Mouse (Mus musculus) liver, embryonic 12.5 days (tissue): ENCODE data around the gene Pald1. TPM values are rescaled to one million over a fixed set of nuclear protein-coding genes. Genes with fewer than 3 reads are reported as not detected.

Source experiments
- ATAC-seq: fragments of 200-750 bp; cut with Nextera tagmentation; 2 replicates; pipeline ENCODE4 v1.8.0; 2017; ENCODE audit warnings: moderate number of reproducible peaks, mild to moderate bottlenecking, moderate library complexity
- H3K27ac ChIP-seq: fragments of 300-500 bp; sonication (generic); 2 replicates; pipeline ENCODE4 v1.5.1; 2016; ENCODE audit warnings: mild to moderate bottlenecking
- H3K27me3 ChIP-seq: fragments of 300-500 bp; sonication (generic); replicated peaks from 2 replicates; pipeline ENCODE4 v1.6.1; 2016; ENCODE audit warnings: mild to moderate bottlenecking, moderate library complexity
- H3K36me3 ChIP-seq: fragments of 300-500 bp; sonication (generic); 2 replicates; pipeline ENCODE4 v1.6.1; 2016; ENCODE audit warnings: mild to moderate bottlenecking, moderate library complexity
- H3K4me1 ChIP-seq: fragments of 300-500 bp; sonication (generic); 2 replicates; pipeline ENCODE4 v1.6.1; 2016
- H3K4me2 ChIP-seq: fragments of 300-500 bp; sonication (generic); 2 replicates; pipeline ENCODE4 v1.6.1; 2016; ENCODE audit warnings: mild to moderate bottlenecking, moderate library complexity
- H3K4me3 ChIP-seq: fragments of 300-500 bp; sonication (generic); 2 replicates; pipeline ENCODE4 v1.5.1; 2016; ENCODE audit warnings: mild to moderate bottlenecking, moderate library complexity
- H3K9ac ChIP-seq: fragments of 300-500 bp; sonication (generic); 2 replicates; pipeline ENCODE4 v1.6.1; 2016; ENCODE audit warnings: mild to moderate bottlenecking, moderate library complexity
- H3K9me3 ChIP-seq: fragments of 300-500 bp; sonication (generic); replicated peaks from 2 replicates; pipeline ENCODE4 v1.6.1; 2016; ENCODE audit warnings: mild to moderate bottlenecking, moderate library complexity
- WGBS: fragments of 180-500 bp; shearing (Covaris S2); methylation state at CpG from one replicate; pipeline ENCODE4 v1.1.7; 2016; ENCODE audit not compliant: insufficient replicate concordance; 5-methylcytosine and 5-hydroxymethylcytosine counted together
- polyA plus RNA-seq: library from polyadenylated mRNA; unstranded; fragments of >200 nt; fragmentation: Nextera tagmentation; extraction: Ambion mirVana; gene quantifications from 2 replicates; pipeline ENCODE4 v1.2.1, GENCODE M21; 2016

The Pald1 gene
- 12.1 and 12.4 TPM in 2 replicates for polyA plus RNA-seq

DNA sequence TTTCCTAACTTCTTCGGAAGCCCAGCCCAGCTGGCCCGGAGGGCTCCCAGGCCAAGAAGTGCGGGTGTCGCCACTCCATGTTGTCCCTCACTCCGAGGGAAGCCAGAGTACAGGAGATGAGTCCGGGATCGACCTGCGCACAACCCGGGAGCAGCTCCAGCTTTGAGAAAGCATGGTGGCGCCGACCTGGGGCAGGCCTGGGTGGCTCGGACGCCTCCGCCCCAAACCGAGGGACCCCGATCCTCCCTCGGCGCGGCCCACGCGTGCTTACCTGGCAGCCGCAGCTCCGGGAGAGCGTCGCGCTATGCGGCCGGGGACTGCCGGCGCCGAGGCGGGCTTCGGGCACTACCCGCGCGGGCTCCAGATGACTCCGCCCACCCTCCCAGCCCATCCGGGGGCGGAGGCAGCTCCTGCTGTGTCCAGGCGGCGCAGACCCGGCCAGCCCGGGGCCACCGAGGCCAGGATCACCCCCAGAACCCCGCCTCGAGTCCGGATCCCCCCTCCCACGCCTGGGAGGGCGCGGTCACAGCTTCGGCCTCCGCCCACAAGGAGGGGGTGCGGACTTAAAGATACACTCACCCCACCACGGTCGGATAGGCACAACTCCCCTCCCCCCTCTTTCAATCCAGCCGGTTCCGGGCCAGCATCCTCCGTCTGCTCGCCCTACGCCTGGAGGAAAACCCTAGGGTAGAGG lies at the start of gene Pald1:
Gene Pald1, minus strand, starts transcription at position 510 of the 694 bp plus-strand sequence.
- Histone ChIP-seq H3K27ac (no peak within 1 kb of the TSS), H3K9me3 (no peaks in the 10 kb centered on the region), H3K4me3 (peak within 1 kb of the TSS; percentile 60), H3K27me3 (peaks cover 63% of the 10 kb centered on the region), H3K4me1 (peaks cover 53% of the 10 kb centered on the region), H3K4me2 (peak within 1 kb of the TSS; percentile 89), H3K36me3 (no peaks in the 10 kb centered on the region), H3K9ac (peak within 1 kb of the TSS; percentile 64)
- ATAC-seq: peak; percentile 71
- 0% methylated on average over 60 of the region's 60 CpGs for WGBS

DNA sequence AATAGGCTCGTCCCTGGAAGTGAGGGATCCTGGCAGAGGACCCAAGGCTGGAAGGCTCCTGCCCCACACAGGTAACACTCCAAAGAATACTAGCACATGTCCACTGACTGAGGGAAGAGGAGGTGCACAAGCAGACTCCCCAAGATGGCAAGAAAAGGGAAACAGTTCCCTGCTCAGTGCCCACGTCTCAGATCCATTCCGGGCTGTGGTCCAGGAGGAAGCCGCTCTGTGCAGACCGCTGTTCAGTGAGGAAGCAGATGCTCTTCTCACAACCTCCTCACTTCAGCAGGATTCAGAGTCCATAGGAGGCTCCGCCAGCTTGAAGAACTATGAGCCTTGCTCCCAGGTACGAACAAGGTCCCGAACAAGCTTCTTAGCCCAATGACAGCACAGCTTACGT lies 48.0 kb upstream of the Pald1 start:
- Histone ChIP-seq H3K9ac (no peak overlapping the region), H3K27me3 (no peaks in the 10 kb centered on the region), H3K36me3 (peaks cover 74% of the 10 kb centered on the region), H3K9me3 (no peaks in the 10 kb centered on the region), H3K4me2 (no peak overlapping the region), H3K27ac (no peak overlapping the region), H3K4me1 (no peaks in the 10 kb centered on the region), H3K4me3 (no peak overlapping the region)
- WGBS: 89% methylated on average over 9 of the region's 9 CpGs
- ATAC-seq: no peak

DNA sequence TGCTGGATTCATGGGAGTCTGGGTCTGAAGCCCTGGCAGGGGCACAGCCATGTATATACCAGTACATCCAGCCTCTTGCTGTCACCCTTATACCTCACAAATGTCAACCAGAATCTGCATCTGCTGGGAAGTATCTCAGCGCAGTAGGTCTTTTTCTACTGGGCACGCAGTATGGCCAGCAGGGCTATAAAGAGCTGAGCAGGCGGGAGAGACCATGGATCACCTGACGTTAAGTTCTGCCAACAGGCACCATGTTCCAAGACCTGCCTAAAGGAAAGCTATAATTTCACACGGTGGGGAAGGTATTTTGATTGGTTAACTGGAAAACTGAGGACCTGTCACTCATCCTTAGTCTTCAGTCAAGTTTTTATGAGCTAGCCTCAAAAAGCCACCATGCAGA lies 45.7 kb upstream of the Pald1 start:
- 87% methylated on average over 5 of the region's 5 CpGs for WGBS
- H3K27ac ChIP-seq: no peak overlapping the region
- peaks cover 15% of the 10 kb centered on the region for H3K4me1 ChIP-seq
- no peak overlapping the region for H3K4me2 ChIP-seq
- no peak overlapping the region for H3K9ac ChIP-seq
- H3K36me3 ChIP-seq: peaks cover 52% of the 10 kb centered on the region
- no peak for ATAC-seq
- H3K9me3 ChIP-seq: no peaks in the 10 kb centered on the region
- H3K4me3 ChIP-seq: no peak overlapping the region
- no peaks in the 10 kb centered on the region for H3K27me3 ChIP-seq

DNA sequence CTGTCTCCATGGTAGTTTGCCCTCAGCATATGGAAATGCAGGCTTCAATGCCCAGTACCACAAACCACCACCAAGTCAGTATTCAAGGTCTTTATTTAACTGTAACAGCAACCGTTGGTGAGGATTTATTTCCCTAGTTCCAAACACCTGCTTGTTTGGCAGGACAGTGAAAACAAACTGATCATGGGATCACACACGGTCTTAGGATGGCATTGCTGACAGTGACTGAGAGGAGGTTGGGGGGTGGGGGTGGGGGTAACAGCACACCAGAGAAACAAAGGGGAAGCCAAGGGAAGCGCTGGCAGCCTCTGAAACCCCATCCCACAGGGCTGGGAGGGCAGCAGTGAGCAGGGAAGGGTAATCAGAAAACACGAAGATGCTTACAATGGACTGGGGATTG lies 45.1 kb upstream of the Pald1 start:
- Histone ChIP-seq H3K4me2 (no peak overlapping the region), H3K4me1 (peaks cover 19% of the 10 kb centered on the region), H3K9ac (no peak overlapping the region), H3K9me3 (no peaks in the 10 kb centered on the region), H3K4me3 (no peak overlapping the region), H3K36me3 (peaks cover 45% of the 10 kb centered on the region), H3K27me3 (0 out of 2 replicates have a peak, but pooled peaks cover 3% of the 10 kb centered on the region), H3K27ac (no peak overlapping the region)
- ATAC-seq: no peak
- 57% methylated on average over 4 of the region's 4 CpGs for WGBS

DNA sequence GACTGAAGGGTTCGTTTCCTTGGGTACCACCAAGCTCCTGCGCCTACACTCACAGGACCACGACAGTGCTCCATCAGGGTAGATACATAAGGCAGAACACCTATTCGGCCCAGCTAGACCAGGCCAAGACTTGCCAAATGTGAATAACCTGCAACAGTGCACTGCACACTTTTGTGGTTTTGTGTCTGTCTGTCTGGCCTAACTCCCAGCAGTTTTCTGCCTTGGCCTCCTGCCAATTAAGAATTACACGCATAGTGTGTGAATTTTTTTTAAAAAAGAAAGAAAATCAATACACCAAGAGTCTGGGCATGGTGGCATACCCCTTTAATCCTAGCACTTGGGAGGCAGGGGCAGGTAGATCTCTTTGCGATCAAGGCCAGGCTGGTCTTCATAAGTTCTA lies 44.6 kb upstream of the Pald1 start:
- WGBS: 81% methylated on average over 6 of the region's 6 CpGs
- Histone ChIP-seq H3K27ac (no peak overlapping the region), H3K9me3 (no peaks in the 10 kb centered on the region), H3K4me2 (no peak overlapping the region), H3K27me3 (peaks cover 7% of the 10 kb centered on the region; the same call in 1 of the 2 replicates), H3K4me1 (peaks cover 22% of the 10 kb centered on the region), H3K36me3 (peaks cover 41% of the 10 kb centered on the region), H3K9ac (no peak overlapping the region), H3K4me3 (no peak overlapping the region)
- no peak for ATAC-seq

DNA sequence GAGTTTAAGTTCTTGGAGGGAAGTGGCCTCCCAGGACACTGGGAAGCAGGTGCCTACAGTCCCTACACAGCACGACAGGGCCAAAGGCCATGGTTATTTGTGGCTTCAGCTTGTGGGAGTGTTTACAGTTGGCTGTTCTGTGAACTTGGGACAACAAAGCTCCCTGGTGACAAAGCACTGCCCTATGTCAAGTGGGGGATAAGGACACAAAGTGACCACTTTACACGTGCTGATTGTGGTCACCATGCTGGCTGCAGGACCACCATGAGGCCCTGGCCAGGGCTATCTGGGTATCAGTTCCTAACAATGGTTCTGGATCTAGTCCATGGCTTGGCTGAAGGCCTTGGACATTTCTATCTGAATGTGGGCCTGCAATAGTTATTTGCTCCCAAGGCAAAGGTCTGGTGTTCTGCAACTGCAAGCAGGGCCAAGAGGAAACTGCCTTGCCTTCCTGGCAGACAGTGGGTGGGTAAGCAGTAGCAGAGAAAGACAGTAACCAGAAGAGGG lies 43.0 kb upstream of the Pald1 start:
- Histone ChIP-seq H3K36me3 (peaks cover 24% of the 10 kb centered on the region), H3K4me2 (no peak overlapping the region), H3K4me3 (no peak overlapping the region), H3K4me1 (peaks cover 22% of the 10 kb centered on the region), H3K27ac (peak overlapping the region; percentile 28), H3K9me3 (no peaks in the 10 kb centered on the region), H3K9ac (no peak overlapping the region), H3K27me3 (peaks cover 10% of the 10 kb centered on the region)
- peak; percentile 39 for ATAC-seq
- 39% methylated on average over 2 of the region's 2 CpGs for WGBS

DNA sequence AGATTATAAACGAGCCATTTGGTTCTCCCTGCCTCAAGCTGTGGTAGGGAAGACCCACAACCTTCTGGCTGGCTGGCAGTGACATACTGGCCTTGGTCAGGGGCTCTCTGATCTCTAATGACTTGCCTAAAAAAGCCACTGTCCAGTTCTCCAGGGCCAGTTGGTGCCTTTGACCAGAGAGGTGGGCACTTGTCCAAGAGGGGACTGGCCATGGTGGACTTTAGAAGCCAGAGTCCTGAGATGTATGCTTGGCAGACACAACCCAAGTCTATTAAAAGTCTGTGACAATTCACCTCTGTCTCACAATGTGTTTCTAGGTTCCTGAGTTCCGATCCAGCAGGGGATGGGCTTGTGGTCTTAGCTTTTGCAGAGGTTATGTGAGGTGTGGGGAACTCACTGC lies 41.7 kb upstream of the Pald1 start:
- H3K9me3 ChIP-seq: no peaks in the 10 kb centered on the region
- no peak overlapping the region for H3K27ac ChIP-seq
- H3K4me1 ChIP-seq: peaks cover 25% of the 10 kb centered on the region
- H3K9ac ChIP-seq: no peak overlapping the region
- no peak overlapping the region for H3K4me3 ChIP-seq
- WGBS: 58% methylated on average over 2 of the region's 2 CpGs
- peaks cover 12% of the 10 kb centered on the region for H3K36me3 ChIP-seq
- H3K4me2 ChIP-seq: no peak overlapping the region
- ATAC-seq: no peak
- H3K27me3 ChIP-seq: peaks cover 22% of the 10 kb centered on the region

DNA sequence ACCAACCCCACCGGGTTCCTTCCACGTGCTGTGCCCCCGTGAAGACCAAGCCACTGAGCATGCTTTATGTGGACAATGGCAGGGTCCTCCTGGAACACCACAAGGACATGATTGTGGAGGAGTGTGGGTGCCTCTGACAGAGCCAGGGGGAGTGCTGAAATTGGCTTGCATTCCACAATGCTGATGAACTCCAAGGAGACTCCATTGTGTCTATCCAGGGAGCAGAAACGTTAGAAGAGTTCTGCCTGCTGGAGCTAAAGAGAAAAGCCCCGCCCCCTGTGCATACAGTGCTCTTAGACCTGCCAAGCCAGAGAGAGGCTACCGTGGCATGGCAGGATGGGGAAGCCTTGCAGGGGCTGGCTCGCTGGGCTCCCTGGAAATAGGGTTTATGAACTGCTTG lies 41.2 kb upstream of the Pald1 start:
- WGBS: 37% methylated on average over 7 of the region's 7 CpGs
- Histone ChIP-seq H3K27ac (no peak overlapping the region), H3K36me3 (peaks cover 6% of the 10 kb centered on the region), H3K4me2 (no peak overlapping the region), H3K4me3 (no peak overlapping the region), H3K27me3 (peaks cover 28% of the 10 kb centered on the region), H3K9ac (no peak overlapping the region), H3K4me1 (peaks cover 25% of the 10 kb centered on the region), H3K9me3 (no peaks in the 10 kb centered on the region)
- ATAC-seq: no peak

DNA sequence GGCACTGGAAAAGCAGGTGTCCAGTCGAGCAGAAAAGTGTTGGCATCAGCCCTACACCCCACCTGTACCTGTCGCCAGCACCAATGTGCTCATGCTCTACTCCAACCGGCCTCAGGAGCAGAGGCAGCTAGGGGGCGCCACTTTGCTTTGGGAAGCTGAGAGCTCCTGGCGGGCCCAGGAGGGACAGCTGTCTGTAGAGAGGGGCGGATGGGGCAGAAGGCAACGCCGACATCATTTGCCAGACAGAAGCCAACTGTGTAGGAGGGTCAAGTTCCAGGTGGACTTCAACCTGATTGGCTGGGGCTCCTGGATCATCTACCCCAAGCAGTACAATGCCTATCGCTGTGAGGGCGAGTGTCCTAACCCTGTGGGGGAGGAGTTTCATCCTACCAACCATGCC lies 40.0 kb upstream of the Pald1 start:
- Histone ChIP-seq H3K4me3 (no peak overlapping the region), H3K27me3 (peaks cover 40% of the 10 kb centered on the region), H3K9ac (no peak overlapping the region), H3K36me3 (no peaks in the 10 kb centered on the region), H3K27ac (no peak overlapping the region), H3K4me1 (peaks cover 36% of the 10 kb centered on the region), H3K9me3 (no peaks in the 10 kb centered on the region), H3K4me2 (no peak overlapping the region)
- 50% methylated on average over 10 of the region's 10 CpGs for WGBS
- ATAC-seq: peak; percentile 12; the same call in 1 of the 2 replicates

DNA sequence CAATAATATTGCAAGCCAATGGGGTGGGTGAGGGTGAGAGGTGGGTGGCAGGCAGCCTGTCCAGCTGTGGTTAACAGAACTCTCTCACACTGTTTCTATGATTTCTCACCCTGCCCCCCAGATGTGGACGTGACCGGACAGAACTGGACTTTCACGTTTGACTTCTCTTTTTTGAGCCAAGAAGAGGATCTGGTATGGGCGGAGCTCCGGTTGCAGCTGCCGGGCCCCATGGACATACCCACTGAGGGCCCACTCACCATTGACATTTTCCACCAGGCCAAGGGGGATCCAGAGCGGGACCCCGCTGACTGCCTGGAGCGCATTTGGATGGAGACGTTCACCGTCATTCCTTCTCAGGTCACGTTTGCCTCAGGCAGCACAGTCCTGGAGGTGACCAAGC lies 39.5 kb upstream of the Pald1 start:
- no peak overlapping the region for H3K9ac ChIP-seq
- H3K36me3 ChIP-seq: no peaks in the 10 kb centered on the region
- H3K4me2 ChIP-seq: no peak overlapping the region
- WGBS: 55% methylated on average over 12 of the region's 12 CpGs
- peaks cover 44% of the 10 kb centered on the region for H3K27me3 ChIP-seq
- H3K4me1 ChIP-seq: peaks cover 40% of the 10 kb centered on the region
- ATAC-seq: no peak
- H3K9me3 ChIP-seq: no peaks in the 10 kb centered on the region
- no peak overlapping the region for H3K4me3 ChIP-seq
- no peak overlapping the region for H3K27ac ChIP-seq

DNA sequence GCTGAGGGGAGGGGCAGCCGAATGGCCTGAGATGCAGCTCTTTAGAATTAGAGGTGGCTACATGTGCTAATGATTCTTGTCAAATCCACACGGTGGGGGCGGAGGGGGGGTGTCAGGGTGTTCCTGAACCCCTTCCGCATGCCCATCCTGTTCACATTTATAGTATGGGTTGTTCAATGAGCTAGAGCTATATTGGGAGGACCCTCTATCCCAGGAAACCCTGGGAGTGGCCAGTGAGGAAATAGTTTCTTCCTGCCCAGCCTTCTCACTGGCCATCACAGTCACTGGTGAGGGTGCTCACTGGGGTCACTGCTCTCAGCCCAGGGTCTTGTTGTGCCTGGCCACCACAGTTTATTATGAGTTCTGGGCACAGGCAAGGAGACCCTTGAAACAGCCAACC lies 36.7 kb upstream of the Pald1 start:
- H3K27me3 ChIP-seq: peaks cover 66% of the 10 kb centered on the region
- ATAC-seq: no peak
- no peaks in the 10 kb centered on the region for H3K36me3 ChIP-seq
- no peak overlapping the region for H3K9ac ChIP-seq
- no peak overlapping the region for H3K27ac ChIP-seq
- H3K4me1 ChIP-seq: peaks cover 53% of the 10 kb centered on the region
- no peaks in the 10 kb centered on the region for H3K9me3 ChIP-seq
- 36% methylated on average over 4 of the region's 4 CpGs for WGBS
- H3K4me3 ChIP-seq: no peak overlapping the region
- H3K4me2 ChIP-seq: no peak overlapping the region

DNA sequence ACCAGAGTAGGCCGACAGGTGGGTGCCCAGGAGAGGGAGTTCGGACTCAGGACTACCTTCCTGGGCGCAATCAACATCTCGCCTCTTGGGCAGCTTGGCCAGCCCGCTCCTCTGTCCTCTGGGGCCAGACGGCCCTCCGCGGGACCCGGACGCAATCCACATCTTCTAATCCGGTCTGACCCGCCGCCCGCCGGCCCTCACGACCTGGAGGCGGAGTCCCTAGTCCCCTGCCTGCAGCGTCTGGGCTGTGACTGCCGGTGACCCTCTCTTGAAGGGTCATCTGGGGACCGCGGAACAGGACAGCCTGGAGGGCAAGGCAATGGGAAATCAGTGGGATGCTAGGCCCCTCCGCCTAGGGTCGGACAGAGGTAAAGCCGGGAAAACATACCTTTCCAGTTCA lies 35.8 kb upstream of the Pald1 start:
- Histone ChIP-seq H3K27me3 (peaks cover 66% of the 10 kb centered on the region), H3K4me1 (peaks cover 53% of the 10 kb centered on the region), H3K9me3 (no peaks in the 10 kb centered on the region), H3K4me2 (peak overlapping the region; percentile 81), H3K27ac (no peak overlapping the region), H3K9ac (no peak overlapping the region), H3K36me3 (no peaks in the 10 kb centered on the region), H3K4me3 (peak overlapping the region; percentile 55; the same call in 1 of the 2 replicates)
- ATAC-seq: no peak
- 9% methylated on average over 24 of the region's 24 CpGs for WGBS
